Comparison of ENCODE assay signal across 8 mouse cellular contexts in the genomic region with DNA sequence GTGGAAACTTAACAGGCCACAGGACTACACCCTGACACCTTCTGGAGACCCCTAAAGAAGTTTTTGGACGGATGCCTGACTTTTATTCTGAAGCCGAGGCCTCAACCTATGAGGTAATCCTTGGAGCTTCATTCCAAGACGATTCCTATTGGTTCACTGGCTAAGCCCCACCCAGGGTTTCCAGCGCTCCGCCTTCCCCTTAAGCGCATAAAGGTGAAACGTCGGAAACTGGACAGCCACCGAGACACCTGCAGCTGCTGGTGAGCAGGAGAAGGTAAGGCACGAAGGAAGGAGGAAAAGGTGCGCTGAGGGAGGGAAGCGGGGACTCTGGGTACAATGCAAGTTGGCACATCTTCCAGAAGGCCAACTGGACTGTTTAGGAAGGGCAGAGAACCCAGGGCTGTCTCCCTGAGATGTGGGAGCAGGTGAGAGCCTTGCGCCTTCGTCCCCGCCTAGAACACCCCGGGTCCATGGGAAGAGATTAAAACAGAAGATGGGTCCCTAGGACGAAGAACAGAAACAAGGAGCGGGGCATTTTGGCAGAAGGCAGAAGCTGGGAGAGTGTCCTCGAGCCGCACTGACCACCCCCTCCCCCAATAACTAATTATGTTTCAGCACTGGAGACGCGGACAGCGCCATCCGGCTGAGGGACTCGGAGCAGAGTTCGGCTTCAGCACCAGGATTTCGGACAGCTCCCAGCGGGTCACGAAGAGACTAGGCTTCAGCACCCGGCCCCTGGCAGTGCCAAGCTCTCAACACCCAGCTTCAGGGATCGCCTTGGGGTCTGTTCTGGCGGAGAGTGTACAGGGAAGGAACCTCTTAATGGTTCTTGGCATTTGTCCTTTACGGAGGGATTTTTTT. TPM values are rescaled to one million over a fixed set of nuclear protein-coding genes. Genes with fewer than 3 reads are reported as not detected.
DNase-seq lines count a peak whose midpoint lies in the region; ATAC-seq and TF ChIP-seq lines count a peak whose summit lies in the region.

No protein-coding gene starts in this region.

- H3K4me1 ChIP-seq in heart, embryonic 11.5 days (ENCODE audit: control insufficient read depth, insufficient read depth, low read length) = no peaks in the 10 kb centered on the region
- no peaks in the 10 kb centered on the region for H3K4me1 ChIP-seq in intestine, postnatal 0 days (replicated peaks; ENCODE audit: control insufficient read depth, insufficient read depth, low read length)
- no peaks in the 10 kb centered on the region; the same call in 1 of the 2 replicates for H3K4me1 ChIP-seq in limb, embryonic 11.5 days (ENCODE audit: control insufficient read depth, insufficient read depth, low read length)
- peaks cover 5% of the 10 kb centered on the region for H3K4me1 ChIP-seq in midbrain, embryonic 16.5 days (ENCODE audit: control insufficient read depth, insufficient read depth, low read length)
- no peaks in the 10 kb centered on the region for H3K4me1 ChIP-seq in spleen, adult 2 months (ENCODE audit: control insufficient read depth, insufficient read depth, insufficient read length)

- no peak overlapping the region for H3K4me3 ChIP-seq in heart, embryonic 11.5 days (ENCODE audit: low read depth, low read length)
- H3K4me3 ChIP-seq in intestine, postnatal 0 days (ENCODE audit: low read depth, low read length) = peak overlapping the region; percentile 7; the same call in 1 of the 2 replicates
- H3K4me3 ChIP-seq in limb, embryonic 11.5 days (ENCODE audit: low read depth, low read length) = no peak overlapping the region
- H3K4me3 ChIP-seq in midbrain, embryonic 16.5 days (ENCODE audit: low read depth, low read length) = peak overlapping the region; percentile 62
- H3K4me3 ChIP-seq in spleen, adult 2 months (ENCODE audit: extremely low read depth, insufficient read depth, insufficient read length) = no peak overlapping the region

- no peaks in the 10 kb centered on the region for H3K36me3 ChIP-seq in heart, embryonic 11.5 days (ENCODE audit: control insufficient read depth, insufficient read depth, low read length)
- H3K36me3 ChIP-seq in intestine, postnatal 0 days (ENCODE audit: control insufficient read depth, insufficient read depth) = no peaks in the 10 kb centered on the region
- H3K36me3 ChIP-seq in limb, embryonic 11.5 days (ENCODE audit: control insufficient read depth, insufficient read depth, low read length) = no peaks in the 10 kb centered on the region
- H3K36me3 ChIP-seq in midbrain, embryonic 16.5 days (ENCODE audit: control insufficient read depth, insufficient read depth, low read length) = no peaks in the 10 kb centered on the region
- H3K36me3 ChIP-seq in spleen, adult 2 months (ENCODE audit: control insufficient read depth, insufficient read depth, low read length) = no peaks in the 10 kb centered on the region

- H3K4me2 ChIP-seq in heart, embryonic 11.5 days = no peak overlapping the region
- no peak overlapping the region for H3K4me2 ChIP-seq in intestine, postnatal 0 days (replicated peaks; ENCODE audit: low read depth)
- H3K4me2 ChIP-seq in limb, embryonic 11.5 days (ENCODE audit: low read depth, severe bottlenecking) = no peak overlapping the region
- H3K4me2 ChIP-seq in midbrain, embryonic 16.5 days (ENCODE audit: low read length) = peak overlapping the region; percentile 69

- no peak for TF ChIP-seq POLR2A in spleen, adult 2 months (IDR thresholded peaks at IDR 0.05; ENCODE audit: low read depth, low read length)

- 2% methylated on average over 33 of the region's 33 CpGs for WGBS in heart, embryonic 11.5 days (ENCODE audit: insufficient replicate concordance)
- WGBS in intestine, postnatal 0 days = 2% methylated on average over 33 of the region's 33 CpGs
- 1% methylated on average over 33 of the region's 33 CpGs for WGBS in limb, embryonic 11.5 days
- WGBS in midbrain, embryonic 16.5 days = under 1% methylated on average over 33 of the region's 33 CpGs
- 6% methylated on average over 33 of the region's 33 CpGs for WGBS in spleen, adult 2 months

- H3K9ac ChIP-seq in heart, embryonic 11.5 days (ENCODE audit: low read depth, low read length) = no peak overlapping the region
- H3K9ac ChIP-seq in intestine, postnatal 0 days (ENCODE audit: low read depth, low read length) = no peak overlapping the region
- no peak overlapping the region for H3K9ac ChIP-seq in limb, embryonic 11.5 days (ENCODE audit: low read length)
- H3K9ac ChIP-seq in midbrain, embryonic 16.5 days (ENCODE audit: low read depth, low read length) = peak overlapping the region; percentile 77

- no peak for ATAC-seq in heart, embryonic 11.5 days (replicated peaks; ENCODE audit: insufficient number of reproducible peaks, low FRiP score, low TSS enrichment)
- ATAC-seq in intestine, postnatal 0 days = peak; percentile 67
- 0 out of 2 replicates have a peak, but pooled peaks have one; percentile 47 for ATAC-seq in limb, embryonic 11.5 days (ENCODE audit: insufficient number of reproducible peaks, low FRiP score, low TSS enrichment, low read depth)
- peak; percentile 94 for ATAC-seq in midbrain, embryonic 16.5 days

- H3K27me3 ChIP-seq in heart, embryonic 11.5 days (ENCODE audit: control insufficient read depth, insufficient read depth, low read length) = peaks cover 13% of the 10 kb centered on the region
- H3K27me3 ChIP-seq in intestine, postnatal 0 days (replicated peaks; ENCODE audit: control insufficient read depth, insufficient read depth, low read length) = peaks cover 5% of the 10 kb centered on the region
- H3K27me3 ChIP-seq in limb, embryonic 11.5 days (ENCODE audit: control insufficient read depth, insufficient read depth, low read length) = no peaks in the 10 kb centered on the region
- H3K27me3 ChIP-seq in midbrain, embryonic 16.5 days (ENCODE audit: control insufficient read depth, insufficient read depth, low read depth, low read length) = peaks cover 5% of the 10 kb centered on the region
- H3K27me3 ChIP-seq in spleen, adult 2 months (ENCODE audit: control insufficient read depth, insufficient read depth, low read length) = no peaks in the 10 kb centered on the region; the same call in 1 of the 2 replicates

- peak; percentile 97 for DNase-seq in heart, adult 11 months
- DNase-seq in cerebellum, postnatal 36 days = peak; percentile 88
- DNase-seq in gastrocnemius, postnatal 14 days = peak; percentile 91
- peak; percentile 97 for DNase-seq in limb, embryonic 11.5 days (ENCODE audit: low spot score)
- peak; percentile 43 to 76 for DNase-seq in spleen, adult 2 months (ENCODE audit: low read depth in 1 of 2, low spot score in 2 of 2)

- peak; percentile 25; the same call in 1 of the 2 replicates for TF ChIP-seq CTCF in intestine, postnatal 0 days (IDR thresholded peaks at IDR 0.05; ENCODE audit: low read depth)
- no peak for TF ChIP-seq CTCF in spleen, adult 2 months (IDR thresholded peaks at IDR 0.05; ENCODE audit: extremely low read depth, insufficient read depth, insufficient read length, insufficient replicate concordance)

- no peak overlapping the region for H3K27ac ChIP-seq in heart, embryonic 11.5 days (ENCODE audit: low read depth, low read length)
- H3K27ac ChIP-seq in intestine, postnatal 0 days (ENCODE audit: low read depth, low read length) = no peak overlapping the region
- no peak overlapping the region for H3K27ac ChIP-seq in limb, embryonic 11.5 days (replicated peaks; ENCODE audit: low read depth, low read length)
- H3K27ac ChIP-seq in midbrain, embryonic 16.5 days (ENCODE audit: low read length) = peak overlapping the region; percentile 58
- no peak overlapping the region for H3K27ac ChIP-seq in spleen, adult 2 months (ENCODE audit: insufficient read depth, low read length)

- no peaks in the 10 kb centered on the region for H3K9me3 ChIP-seq in heart, embryonic 11.5 days (replicated peaks; ENCODE audit: control insufficient read depth, low read length)
- H3K9me3 ChIP-seq in intestine, postnatal 0 days (ENCODE audit: control insufficient read depth) = no peaks in the 10 kb centered on the region
- H3K9me3 ChIP-seq in limb, embryonic 11.5 days (ENCODE audit: control insufficient read depth, low read length) = no peaks in the 10 kb centered on the region
- no peaks in the 10 kb centered on the region for H3K9me3 ChIP-seq in midbrain, embryonic 16.5 days (replicated peaks; ENCODE audit: control insufficient read depth, low read length, poor library complexity, severe bottlenecking)

- intact Hi-C loops in gastrocnemius, postnatal 14 days (cut with DNase I; ENCODE audit: low total_unique reads) = no loop called here

RNA-seq across cellular contexts. Expression of a gene that starts 14.8 kb away (rescaled TPM):
- polyA plus RNA-seq in heart, embryonic 11.5 days (2014; fragmentation: Nextera tagmentation; extraction: Ambion mirVana) = 17.9 and 19.3 TPM in 2 replicates
- 100 to 1,000 TPM; 101 to 117 TPM for total RNA-seq in gastrocnemius, postnatal 14 days (2021)
- polyA plus RNA-seq in intestine, postnatal 0 days (2015; fragmentation: Nextera tagmentation; extraction: Ambion mirVana) = 7.0 and 8.0 TPM in 2 replicates
- polyA plus RNA-seq in limb, embryonic 11.5 days (2014; fragmentation: Nextera tagmentation; extraction: Ambion mirVana) = 12.5 and 12.8 TPM in 2 replicates
- polyA plus RNA-seq in midbrain, embryonic 16.5 days (2015; fragmentation: Nextera tagmentation; extraction: Ambion mirVana) = 15.5 and 18.2 TPM in 2 replicates
- polyA plus RNA-seq in spleen, adult 2 months (2012; rRNA removed) = 21.1 and 29.0 TPM in 2 replicates

RNA-seq across cellular contexts. Expression of a gene that starts 23.1 kb away (rescaled TPM):
- 21.4 and 23.2 TPM in 2 replicates for polyA plus RNA-seq in heart, embryonic 11.5 days (2014; fragmentation: Nextera tagmentation; extraction: Ambion mirVana)
- 10 to 100 TPM; 20.8 to 22.0 TPM for total RNA-seq in gastrocnemius, postnatal 14 days (2021)
- polyA plus RNA-seq in intestine, postnatal 0 days (2015; fragmentation: Nextera tagmentation; extraction: Ambion mirVana) = 10.6 and 12.0 TPM in 2 replicates
- 34.3 and 37.0 TPM in 2 replicates for polyA plus RNA-seq in limb, embryonic 11.5 days (2014; fragmentation: Nextera tagmentation; extraction: Ambion mirVana)
- 24.2 and 25.4 TPM in 2 replicates for polyA plus RNA-seq in midbrain, embryonic 16.5 days (2015; fragmentation: Nextera tagmentation; extraction: Ambion mirVana)
- 34.4 and 46.4 TPM in 2 replicates for polyA plus RNA-seq in spleen, adult 2 months (2012; rRNA removed)

RNA-seq across cellular contexts. Expression of a gene that starts 34.8 kb away (rescaled TPM):
- 10.4 and 11.4 TPM in 2 replicates for polyA plus RNA-seq in heart, embryonic 11.5 days (2014; fragmentation: Nextera tagmentation; extraction: Ambion mirVana)
- total RNA-seq in gastrocnemius, postnatal 14 days (2021) = 1 to 10 TPM; 5.3 to 7.1 TPM
- 15.8 and 16.0 TPM in 2 replicates for polyA plus RNA-seq in intestine, postnatal 0 days (2015; fragmentation: Nextera tagmentation; extraction: Ambion mirVana)
- polyA plus RNA-seq in limb, embryonic 11.5 days (2014; fragmentation: Nextera tagmentation; extraction: Ambion mirVana) = 3.2 and 3.8 TPM in 2 replicates
- 1.3 TPM in 2 replicates for polyA plus RNA-seq in midbrain, embryonic 16.5 days (2015; fragmentation: Nextera tagmentation; extraction: Ambion mirVana)
- 20.5 and 21.6 TPM in 2 replicates for polyA plus RNA-seq in spleen, adult 2 months (2012; rRNA removed)

RNA-seq across cellular contexts. Expression of a gene that starts 50.9 kb away (rescaled TPM):
- polyA plus RNA-seq in heart, embryonic 11.5 days (2014; fragmentation: Nextera tagmentation; extraction: Ambion mirVana) = 58.8 and 77.3 TPM in 2 replicates
- total RNA-seq in gastrocnemius, postnatal 14 days (2021) = 10 to 100 TPM; 32.8 to 55.8 TPM
- 521 and 545 TPM in 2 replicates for polyA plus RNA-seq in intestine, postnatal 0 days (2015; fragmentation: Nextera tagmentation; extraction: Ambion mirVana)
- 58.7 and 66.0 TPM in 2 replicates for polyA plus RNA-seq in limb, embryonic 11.5 days (2014; fragmentation: Nextera tagmentation; extraction: Ambion mirVana)
- 10.7 and 12.3 TPM in 2 replicates for polyA plus RNA-seq in midbrain, embryonic 16.5 days (2015; fragmentation: Nextera tagmentation; extraction: Ambion mirVana)
- 13.4 and 17.3 TPM in 2 replicates for polyA plus RNA-seq in spleen, adult 2 months (2012; rRNA removed)

RNA-seq across cellular contexts. Expression of a gene that starts 58.1 kb away (rescaled TPM):
- polyA plus RNA-seq in heart, embryonic 11.5 days (2014; fragmentation: Nextera tagmentation; extraction: Ambion mirVana) = 78.6 and 87.8 TPM in 2 replicates
- total RNA-seq in gastrocnemius, postnatal 14 days (2021) = 10 to 100 TPM; 23.4 to 26.4 TPM
- 83.5 and 90.5 TPM in 2 replicates for polyA plus RNA-seq in intestine, postnatal 0 days (2015; fragmentation: Nextera tagmentation; extraction: Ambion mirVana)
- polyA plus RNA-seq in limb, embryonic 11.5 days (2014; fragmentation: Nextera tagmentation; extraction: Ambion mirVana) = 65.6 and 65.9 TPM in 2 replicates
- polyA plus RNA-seq in midbrain, embryonic 16.5 days (2015; fragmentation: Nextera tagmentation; extraction: Ambion mirVana) = 65.7 and 71.5 TPM in 2 replicates
- polyA plus RNA-seq in spleen, adult 2 months (2012; rRNA removed) = 27.5 and 36.4 TPM in 2 replicates

Comparison
In these comparisons a context has a peak if more than half of its experiments do, and no peak if none do; other contexts are left out.
1. H3K4me3 ChIP-seq: peak in intestine, postnatal 0 days (single experiment) and midbrain, embryonic 16.5 days (single experiment); none in heart, embryonic 11.5 days (single experiment), limb, embryonic 11.5 days (single experiment) and spleen, adult 2 months (single experiment).
2. Peak in every context shown above with its lines, with median percentiles within 50 percentile points of each other: DNase-seq.